Mouse (Mus musculus) cerebellum, adult 2 months (tissue): ENCODE results near the gene Klrg1. TPM values are rescaled to one million over a fixed set of nuclear protein-coding genes. Genes with fewer than 3 reads are reported as not detected.

Source experiments
- DNase-seq, 2 experiments: peaks; one replicate each; pipeline ENCODE4 v3.0.0; 2021
- H3K27ac ChIP-seq: fragments of 200-500 bp; 2 replicates; pipeline ENCODE4 v1.5.1; 2012; ENCODE audit warnings: low read length, control low read depth, inconsistent platforms; ENCODE audit not compliant: insufficient read depth
- H3K27me3 ChIP-seq: fragments of 200-500 bp; 2 replicates; pipeline ENCODE4 v1.6.1; 2012; ENCODE audit warnings: inconsistent platforms, mild to moderate bottlenecking, low read length, moderate library complexity; ENCODE audit not compliant: control insufficient read depth, insufficient read depth
- H3K4me1 ChIP-seq: fragments of 200-500 bp; 2 replicates; pipeline ENCODE4 v1.6.1; 2011; ENCODE audit warnings: low read length; ENCODE audit not compliant: control insufficient read depth, insufficient read depth
- H3K4me3 ChIP-seq: fragments of 200-500 bp; replicated peaks from 2 replicates; pipeline ENCODE3; 2011; ENCODE audit warnings: mild to moderate bottlenecking, low read depth, low read length, control low read depth; ENCODE audit not compliant: insufficient read depth
- CTCF ChIP-seq: fragments of 200-500 bp; IDR thresholded peaks from 2 replicates; pipeline ENCODE4 v1.5.1; 2011; ENCODE audit warnings: low read depth, mild to moderate bottlenecking, control low read depth, low read length, moderate library complexity, borderline replicate concordance; ENCODE audit not compliant: insufficient read depth
- POLR2A ChIP-seq: fragments of 200-500 bp; IDR thresholded peaks from 2 replicates; pipeline ENCODE4 v1.6.1; 2011; ENCODE audit warnings: low read length, control low read depth, borderline replicate concordance; ENCODE audit not compliant: insufficient read depth
- WGBS: fragments of 180-500 bp; shearing (Covaris S2); methylation state at CpG from one replicate; pipeline ENCODE4 v1.1.7; 2018; 5-methylcytosine and 5-hydroxymethylcytosine counted together
- polyA plus RNA-seq: library from polyadenylated mRNA; depleted of rRNA; stranded (reverse); fragments of >200 nt; gene quantifications from 2 replicates; pipeline ENCODE4 v1.2.3, GENCODE M21; 2012; rRNA removed

Klrg1 gene
- polyA plus RNA-seq, 1 experiment = 0.07 TPM

DNA sequence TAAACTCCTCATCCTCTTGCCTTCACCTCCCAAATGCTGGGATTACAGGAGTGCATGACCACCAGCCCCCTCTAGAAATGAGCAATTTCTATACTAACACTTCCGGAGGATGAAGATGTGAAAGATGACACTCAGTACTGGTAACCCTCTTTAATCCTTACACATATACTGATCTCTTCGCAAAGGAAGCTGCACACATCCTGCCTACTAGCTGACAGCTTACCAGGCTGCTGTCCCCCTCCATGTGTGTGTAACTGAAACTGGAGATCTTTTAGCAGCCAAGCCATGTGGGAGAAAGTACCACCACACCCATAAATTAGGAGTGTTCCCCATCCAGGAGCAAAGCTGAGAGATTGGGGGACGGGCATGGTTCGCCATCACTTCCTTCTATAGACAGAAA is 13.5 kb downstream of the Klrg1 start:
- 91% methylated on average over 4 of the region's 4 CpGs for WGBS
- TF ChIP-seq POLR2A (no peak), CTCF (no peak)
- Histone ChIP-seq H3K27me3 (no peaks in the 10 kb centered on the region; the same call in 1 of the 2 replicates), H3K4me3 (no peak overlapping the region), H3K27ac (no peak overlapping the region), H3K4me1 (peaks cover 5% of the 10 kb centered on the region; the same call in 1 of the 2 replicates)
- no peak for DNase-seq

DNA sequence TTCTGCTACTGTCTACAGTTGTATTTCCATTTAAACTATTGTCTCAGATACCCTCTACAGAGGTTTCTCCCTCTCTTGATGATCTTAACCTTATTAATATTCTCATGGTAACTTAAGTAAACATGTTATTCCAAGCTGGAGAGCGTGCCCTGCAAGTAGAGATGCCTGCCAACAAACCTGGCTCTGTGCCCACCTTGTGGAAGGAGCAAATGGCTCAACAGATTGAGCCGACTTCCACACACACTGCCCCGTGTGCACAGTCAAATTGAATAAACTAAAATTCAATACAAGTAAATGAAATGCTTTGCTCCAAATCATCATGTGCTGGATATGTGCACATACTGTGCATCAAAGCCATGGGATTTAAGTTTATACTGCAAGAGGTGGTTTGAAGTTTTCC is 14.1 kb downstream of the Klrg1 start:
- H3K27me3 ChIP-seq = no peaks in the 10 kb centered on the region; the same call in 1 of the 2 replicates
- H3K27ac ChIP-seq = no peak overlapping the region
- H3K4me3 ChIP-seq = no peak overlapping the region
- peak; percentile 92 to 93 for DNase-seq
- H3K4me1 ChIP-seq = peaks cover 5% of the 10 kb centered on the region; the same call in 1 of the 2 replicates
- TF ChIP-seq CTCF (no peak), POLR2A (no peak)
- WGBS = 4% methylated on average over 3 of the region's 3 CpGs

DNA sequence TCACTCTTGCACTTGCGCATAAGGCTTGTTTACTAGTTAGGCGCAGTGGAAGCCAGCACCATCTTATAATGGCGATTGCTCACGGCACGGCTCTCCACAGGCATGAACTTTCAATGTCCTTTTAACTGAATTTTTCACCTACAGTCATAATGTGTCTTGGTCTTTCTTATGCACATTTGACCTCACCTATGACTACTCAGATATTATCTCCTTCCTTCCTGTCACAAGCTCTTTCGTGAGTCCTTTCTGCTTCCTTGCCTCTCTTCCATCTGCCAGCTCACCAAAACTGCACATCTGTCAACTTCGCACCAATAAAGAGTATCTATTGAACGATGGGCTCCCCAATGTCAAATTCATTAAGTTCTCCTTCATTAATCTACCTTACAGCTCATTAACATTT is 20.1 kb downstream of the Klrg1 start:
- WGBS = 89% methylated on average over 8 of the region's 8 CpGs
- no peak overlapping the region for H3K27ac ChIP-seq
- H3K4me3 ChIP-seq = no peak overlapping the region
- no peaks in the 10 kb centered on the region for H3K4me1 ChIP-seq
- TF ChIP-seq POLR2A = no peak
- TF ChIP-seq CTCF = no peak
- DNase-seq = no peak
- H3K27me3 ChIP-seq = no peaks in the 10 kb centered on the region; the same call in 1 of the 2 replicates

DNA sequence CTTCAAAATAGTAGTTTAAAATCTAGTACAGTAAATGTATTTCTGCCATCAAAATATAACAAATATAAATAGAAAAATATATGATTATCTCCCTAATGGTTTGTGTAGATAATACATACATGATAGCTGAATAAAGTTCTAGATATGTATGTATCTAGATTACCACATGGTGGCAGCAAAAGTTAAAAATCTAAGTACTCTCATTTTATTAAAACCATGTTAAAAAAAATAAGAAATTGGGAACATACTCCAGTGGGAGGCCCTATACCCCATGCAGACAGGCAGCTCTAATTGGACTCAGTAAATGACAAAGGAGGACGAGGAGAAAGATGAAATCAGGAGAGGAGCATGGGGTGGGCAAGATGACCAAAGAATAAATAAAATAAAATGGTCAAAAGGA is 30.5 kb downstream of the Klrg1 start:
- DNase-seq = no peak
- 16% methylated on average over 1 of the region's 1 CpGs for WGBS
- H3K27me3 ChIP-seq = no peaks in the 10 kb centered on the region
- no peaks in the 10 kb centered on the region for H3K4me1 ChIP-seq
- no peak overlapping the region for H3K27ac ChIP-seq
- no peak for TF ChIP-seq CTCF
- TF ChIP-seq POLR2A = no peak
- no peak overlapping the region for H3K4me3 ChIP-seq

DNA sequence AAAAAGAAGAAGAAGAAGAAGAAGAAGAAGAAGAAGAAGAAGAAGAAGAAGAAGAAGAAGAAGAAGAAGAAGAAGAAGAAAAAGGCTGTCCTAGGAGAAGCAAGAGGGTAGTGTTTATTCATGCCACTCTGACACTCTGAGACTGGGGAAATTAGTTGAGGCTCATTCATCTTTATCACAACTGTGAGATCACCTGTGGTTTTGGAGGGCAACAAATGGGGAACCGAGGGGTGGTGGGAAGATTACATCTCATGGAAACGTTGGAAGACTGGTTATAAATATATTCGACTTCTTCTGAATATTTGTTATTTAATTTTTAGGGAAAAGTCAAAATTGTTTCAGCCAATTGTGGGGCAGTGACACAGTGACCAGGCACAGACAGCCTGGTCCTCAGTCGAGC is 32.6 kb downstream of the Klrg1 start:
- no peak for DNase-seq
- Histone ChIP-seq H3K4me1 (no peaks in the 10 kb centered on the region), H3K4me3 (no peak overlapping the region), H3K27ac (no peak overlapping the region), H3K27me3 (no peaks in the 10 kb centered on the region)
- no peak for TF ChIP-seq CTCF
- TF ChIP-seq POLR2A = no peak
- 67% methylated on average over 4 of the region's 4 CpGs for WGBS

Other genes starting within 250 kb of the Klrg1 start
- 90.5 and 94.9 TPM in 2 replicates for gene M6pr, start 25.8 kb upstream of the Klrg1 start, polyA plus RNA-seq
- gene Phc1, start 57.7 kb upstream of the Klrg1 start, polyA plus RNA-seq = 48.3 and 55.7 TPM in 2 replicates
- 31.0 and 32.7 TPM in 2 replicates for gene Rimklb, start 215.9 kb upstream of the Klrg1 start, polyA plus RNA-seq
- 0.59 and 1.6 TPM in 2 replicates for gene Mfap5, start 223.0 kb upstream of the Klrg1 start, polyA plus RNA-seq